Mouse (Mus musculus): ENCODE measurements around the gene Nek6. TPM values are rescaled to one million over a fixed set of nuclear protein-coding genes. Genes with fewer than 3 reads are reported as not detected.

The Nek6 gene
- polyA plus RNA-seq, 1 experiment from 2014 or later = 67.5 TPM

DNA sequence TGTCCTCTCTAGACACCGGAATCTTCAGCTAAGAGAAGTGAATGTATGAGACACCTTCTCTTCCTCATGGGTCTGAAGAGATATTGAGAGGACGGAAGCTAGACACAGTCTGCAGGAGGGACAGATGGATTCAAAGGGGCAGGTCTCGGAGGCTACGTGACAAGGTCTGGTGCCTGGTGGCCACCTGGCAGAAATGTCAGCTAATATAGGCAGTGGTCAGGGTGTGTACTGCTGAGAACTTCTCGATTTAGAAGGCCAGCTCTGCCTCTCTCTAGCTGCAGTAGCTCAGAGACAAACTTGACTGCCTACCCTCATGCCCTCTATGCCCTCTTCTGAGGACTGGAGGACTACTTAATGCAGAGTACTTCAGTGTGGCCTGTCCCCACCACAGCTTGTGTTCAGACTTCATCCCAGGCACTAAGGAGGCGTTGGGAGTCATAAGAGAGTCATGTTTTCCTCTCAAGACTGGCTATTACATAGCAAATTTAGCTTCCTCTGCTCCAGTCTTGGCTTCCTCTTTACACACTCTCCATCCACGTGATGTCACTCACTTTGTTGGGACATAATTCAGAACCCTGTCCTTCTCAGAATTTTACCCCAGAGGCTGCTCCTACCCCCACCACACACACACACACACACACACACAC lies 28.3 kb upstream of the Nek6 start:
- H3K27me3 ChIP-seq = no peaks in the 10 kb centered on the region
- no peak for ATAC-seq (ENCODE audit: low FRiP score, low read depth)
- H3K36me3 ChIP-seq = no peaks in the 10 kb centered on the region
- no peak overlapping the region for H3K4me2 ChIP-seq
- H3K4me3 ChIP-seq = no peak overlapping the region
- H3K4me1 ChIP-seq (replicated peaks) = no peaks in the 10 kb centered on the region
- no peaks in the 10 kb centered on the region for H3K9me3 ChIP-seq
- H3K27ac ChIP-seq (replicated peaks) = no peak overlapping the region
- 95% methylated on average over 7 of the region's 7 CpGs for WGBS
- no peak overlapping the region for H3K9ac ChIP-seq

DNA sequence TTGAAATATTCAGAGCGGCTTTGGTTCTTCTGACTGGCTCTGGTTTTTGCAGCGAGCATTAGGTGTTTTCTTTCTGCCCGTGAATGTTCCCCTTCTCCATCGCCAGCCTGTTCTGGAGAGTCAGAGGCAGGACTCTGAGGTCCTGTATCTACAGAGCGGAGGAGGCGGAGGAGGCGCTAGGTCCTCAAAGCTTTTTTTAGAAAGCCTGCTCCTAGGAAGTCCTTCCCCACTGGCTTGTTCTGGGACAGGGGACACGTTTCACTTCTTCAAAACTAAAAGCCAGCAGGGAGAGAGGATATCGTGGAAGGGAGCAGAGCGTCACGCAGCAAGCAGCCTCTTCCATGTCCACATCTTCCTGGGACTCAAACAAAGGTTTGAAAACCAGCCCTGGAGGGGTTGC lies 26.9 kb upstream of the Nek6 start:
- no peaks in the 10 kb centered on the region for H3K9me3 ChIP-seq
- H3K9ac ChIP-seq = no peak overlapping the region
- ATAC-seq (ENCODE audit: low FRiP score, low read depth) = no peak
- 84% methylated on average over 11 of the region's 11 CpGs for WGBS
- no peak overlapping the region for H3K4me3 ChIP-seq
- H3K27me3 ChIP-seq = no peaks in the 10 kb centered on the region
- no peak overlapping the region for H3K27ac ChIP-seq (replicated peaks)
- H3K4me2 ChIP-seq = no peak overlapping the region
- no peaks in the 10 kb centered on the region for H3K4me1 ChIP-seq (replicated peaks)
- H3K36me3 ChIP-seq = no peaks in the 10 kb centered on the region

- 91% methylated on average over 3 of the region's 3 CpGs for WGBS
- H3K4me2 ChIP-seq = no peak overlapping the region
- H3K4me1 ChIP-seq (replicated peaks) = no peaks in the 10 kb centered on the region
- no peaks in the 10 kb centered on the region for H3K27me3 ChIP-seq
- H3K27ac ChIP-seq (replicated peaks) = no peak overlapping the region
- H3K9me3 ChIP-seq = no peaks in the 10 kb centered on the region
- H3K9ac ChIP-seq = no peak overlapping the region
- no peak overlapping the region for H3K4me3 ChIP-seq
- no peaks in the 10 kb centered on the region for H3K36me3 ChIP-seq
- ATAC-seq (ENCODE audit: low FRiP score, low read depth) = no peak
Observed at GRCm38 (mm10) chr2:38485409-38485808, 26.0 kb upstream of the Nek6 start.

GRCm38 (mm10) chr2:38485957-38486931 lies 25.2 kb upstream of the Nek6 start:
- no peak overlapping the region for H3K27ac ChIP-seq (replicated peaks)
- no peaks in the 10 kb centered on the region for H3K9me3 ChIP-seq
- no peak overlapping the region for H3K4me3 ChIP-seq
- no peaks in the 10 kb centered on the region for H3K4me1 ChIP-seq (replicated peaks)
- no peaks in the 10 kb centered on the region for H3K27me3 ChIP-seq
- H3K9ac ChIP-seq = no peak overlapping the region
- WGBS = 65% methylated on average over 6 of the region's 6 CpGs
- H3K36me3 ChIP-seq = no peaks in the 10 kb centered on the region
- no peak overlapping the region for H3K4me2 ChIP-seq
- no peak for ATAC-seq (ENCODE audit: low FRiP score, low read depth)

GRCm38 (mm10) chr2:38497594-38497993 lies 13.8 kb upstream of the Nek6 start:
- Histone ChIP-seq H3K9ac (no peak overlapping the region), H3K9me3 (no peaks in the 10 kb centered on the region), H3K4me3 (no peak overlapping the region), H3K4me2 (no peak overlapping the region), H3K27me3 (no peaks in the 10 kb centered on the region), H3K27ac (replicated peaks) (no peak overlapping the region), H3K36me3 (no peaks in the 10 kb centered on the region), H3K4me1 (replicated peaks) (no peaks in the 10 kb centered on the region)
- ATAC-seq (ENCODE audit: low FRiP score, low read depth) = no peak

DNA sequence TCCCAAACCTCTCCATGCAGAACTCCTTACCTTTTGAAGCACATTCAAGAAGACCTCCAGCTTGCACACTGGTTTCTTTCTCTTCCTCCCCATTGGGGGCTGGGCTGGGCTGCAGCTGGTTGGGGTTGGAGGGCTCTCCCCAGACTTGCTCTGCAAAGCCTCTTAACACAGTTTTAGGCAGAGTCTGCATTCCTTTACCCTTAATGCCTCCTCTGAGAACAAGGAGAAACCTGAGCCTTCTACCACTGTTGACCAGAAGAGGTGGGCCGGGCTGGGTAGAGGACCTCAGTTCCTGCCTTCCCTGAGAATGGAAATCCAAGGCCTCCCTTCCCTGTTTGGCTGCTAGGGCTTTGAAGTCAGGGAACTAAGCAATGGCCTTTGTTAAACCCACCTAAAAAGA lies 9.8 kb upstream of the Nek6 start:
- Histone ChIP-seq H3K9me3 (no peaks in the 10 kb centered on the region), H3K4me2 (no peak overlapping the region), H3K4me3 (no peak overlapping the region), H3K27ac (replicated peaks) (no peak overlapping the region), H3K27me3 (no peaks in the 10 kb centered on the region), H3K9ac (no peak overlapping the region), H3K36me3 (no peaks in the 10 kb centered on the region), H3K4me1 (replicated peaks) (no peaks in the 10 kb centered on the region)
- ATAC-seq (ENCODE audit: low FRiP score, low read depth) = no peak
- 69% methylated on average over 1 of the region's 1 CpGs for WGBS

DNA sequence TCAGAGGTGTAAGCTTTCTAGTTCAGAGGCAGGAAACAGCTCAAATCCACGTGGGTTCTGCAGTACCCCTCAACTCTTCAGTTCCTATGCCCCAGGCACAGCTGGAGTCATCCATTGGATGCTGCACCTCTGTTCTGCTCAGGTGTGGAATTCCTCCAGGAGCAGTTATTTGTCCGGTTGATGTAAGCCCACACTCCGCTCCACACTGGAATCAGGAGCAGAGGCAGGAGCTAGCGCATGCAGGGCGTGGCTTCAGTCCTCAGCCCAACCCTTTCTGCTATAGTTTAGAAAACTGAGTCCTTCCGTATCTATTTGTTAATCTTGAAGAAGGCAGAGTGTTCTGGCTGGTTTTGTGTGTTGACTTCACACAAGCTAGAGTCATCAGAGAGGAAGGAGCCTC lies 9.3 kb upstream of the Nek6 start:
- H3K4me1 ChIP-seq (replicated peaks) = no peaks in the 10 kb centered on the region
- H3K9ac ChIP-seq = no peak overlapping the region
- no peak overlapping the region for H3K4me3 ChIP-seq
- no peak for ATAC-seq (ENCODE audit: low FRiP score, low read depth)
- no peak overlapping the region for H3K27ac ChIP-seq (replicated peaks)
- H3K36me3 ChIP-seq = no peaks in the 10 kb centered on the region
- WGBS = 80% methylated on average over 6 of the region's 6 CpGs
- H3K4me2 ChIP-seq = no peak overlapping the region
- H3K9me3 ChIP-seq = no peaks in the 10 kb centered on the region
- H3K27me3 ChIP-seq = no peaks in the 10 kb centered on the region

GRCm38 (mm10) chr2:38502747-38503146 lies 8.7 kb upstream of the Nek6 start:
- 89% methylated on average over 3 of the region's 3 CpGs for WGBS
- H3K4me3 ChIP-seq = no peak overlapping the region
- H3K4me2 ChIP-seq = no peak overlapping the region
- ATAC-seq (ENCODE audit: low FRiP score, low read depth) = no peak
- H3K27me3 ChIP-seq = no peaks in the 10 kb centered on the region
- no peaks in the 10 kb centered on the region for H3K9me3 ChIP-seq
- H3K27ac ChIP-seq (replicated peaks) = no peak overlapping the region
- H3K36me3 ChIP-seq = no peaks in the 10 kb centered on the region
- no peak overlapping the region for H3K9ac ChIP-seq
- H3K4me1 ChIP-seq (replicated peaks) = no peaks in the 10 kb centered on the region

DNA sequence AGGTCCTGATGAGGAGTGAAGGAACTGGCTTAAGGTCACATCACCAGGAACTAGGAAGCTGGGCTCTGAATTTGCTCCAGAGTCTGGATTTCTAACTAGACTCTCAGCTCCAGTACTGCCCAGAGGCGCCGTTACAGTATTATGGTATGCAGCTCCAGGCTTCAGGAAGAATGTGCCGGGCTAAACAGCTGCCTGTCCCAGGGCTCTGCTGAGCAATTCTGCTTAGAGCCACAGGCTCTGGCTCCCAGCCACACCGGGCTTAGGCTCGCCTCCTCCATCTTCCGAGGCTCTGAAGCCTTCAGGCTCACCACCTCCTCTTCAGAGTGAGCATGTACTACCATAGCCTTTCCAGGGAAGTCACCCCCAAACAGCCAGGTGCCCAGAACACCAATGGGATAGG lies 7.1 kb upstream of the Nek6 start:
- 51% methylated on average over 6 of the region's 6 CpGs for WGBS
- Histone ChIP-seq H3K4me1 (replicated peaks) (no peaks in the 10 kb centered on the region), H3K36me3 (no peaks in the 10 kb centered on the region), H3K4me2 (no peak overlapping the region), H3K27me3 (no peaks in the 10 kb centered on the region), H3K9ac (no peak overlapping the region), H3K27ac (replicated peaks) (no peak overlapping the region), H3K4me3 (no peak overlapping the region), H3K9me3 (no peaks in the 10 kb centered on the region)
- no peak for ATAC-seq (ENCODE audit: low FRiP score, low read depth)

DNA sequence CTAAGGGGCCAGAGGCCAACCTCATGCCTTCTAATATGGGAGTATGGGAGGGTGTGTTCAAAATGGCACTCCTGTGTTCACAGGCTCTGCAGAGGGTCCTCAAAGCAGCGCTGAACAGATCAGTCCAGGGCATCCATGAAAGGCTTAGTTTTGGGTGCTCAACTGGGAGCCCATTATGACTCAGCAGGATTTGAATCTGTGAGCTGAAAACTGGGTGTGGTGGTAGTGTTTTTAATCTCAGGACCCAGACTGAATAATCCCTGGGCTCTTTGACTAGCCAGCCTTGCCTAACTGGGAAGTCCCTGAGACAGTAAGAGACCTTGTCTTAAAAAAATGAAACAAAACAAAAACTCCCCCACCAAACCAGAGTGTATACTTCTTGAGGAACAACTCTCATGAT lies 4.3 kb upstream of the Nek6 start:
- Histone ChIP-seq H3K4me1 (replicated peaks) (peaks cover 12% of the 10 kb centered on the region), H3K4me2 (no peak overlapping the region), H3K9ac (no peak overlapping the region), H3K27me3 (no peaks in the 10 kb centered on the region), H3K9me3 (no peaks in the 10 kb centered on the region), H3K4me3 (no peak overlapping the region), H3K27ac (replicated peaks) (no peak overlapping the region), H3K36me3 (no peaks in the 10 kb centered on the region)
- no peak for ATAC-seq (ENCODE audit: low FRiP score, low read depth)
- 90% methylated on average over 1 of the region's 1 CpGs for WGBS

DNA sequence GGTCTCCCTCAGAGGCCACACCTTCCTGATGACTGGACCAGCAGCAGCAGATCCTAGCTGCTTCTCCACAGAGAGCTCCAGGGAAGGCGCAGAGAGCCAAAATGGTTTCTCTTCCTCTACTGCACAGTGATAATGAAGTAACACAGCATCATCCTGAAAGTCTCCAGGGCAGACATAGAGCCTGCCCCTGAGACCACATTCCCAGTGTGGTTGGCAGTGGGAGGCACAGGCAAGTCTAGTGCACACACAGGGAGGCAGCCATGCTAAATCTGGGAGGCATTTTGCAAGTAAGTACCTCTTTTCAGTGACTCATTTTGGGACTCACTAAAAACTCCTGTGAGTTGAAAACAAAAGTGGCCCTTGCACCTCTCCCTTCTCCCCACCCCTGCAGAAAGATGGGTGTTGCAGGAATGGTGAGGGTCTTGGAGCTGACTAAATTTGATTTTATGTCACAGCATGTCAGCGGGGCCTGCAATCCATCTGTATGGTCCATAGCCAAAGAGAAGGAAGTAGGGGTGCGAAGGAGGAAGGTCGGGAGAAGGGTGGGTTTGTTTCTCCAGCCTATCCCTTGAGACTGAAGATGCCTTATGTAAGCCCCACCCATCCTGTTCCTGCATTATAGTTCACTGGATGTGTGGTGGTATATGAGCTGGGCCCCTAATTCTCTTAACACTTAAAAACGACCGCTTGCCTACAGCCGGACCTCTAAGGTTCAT lies 2.3 kb upstream of the Nek6 start:
- Histone ChIP-seq H3K4me3 (no peak overlapping the region), H3K27me3 (no peaks in the 10 kb centered on the region), H3K4me1 (replicated peaks) (peaks cover 24% of the 10 kb centered on the region), H3K9me3 (no peaks in the 10 kb centered on the region), H3K9ac (no peak overlapping the region), H3K36me3 (no peaks in the 10 kb centered on the region), H3K4me2 (no peak overlapping the region), H3K27ac (replicated peaks) (0 out of 2 replicates have a peak overlapping the region, but pooled peaks have one; percentile 26)
- WGBS = 87% methylated on average over 7 of the region's 7 CpGs
- ATAC-seq (ENCODE audit: low FRiP score, low read depth) = no peak

GRCm38 (mm10) chr2:38510120-38510519 lies 1.3 kb upstream of the Nek6 start:
- WGBS = 76% methylated on average over 1 of the region's 1 CpGs
- no peaks in the 10 kb centered on the region for H3K9me3 ChIP-seq
- no peak overlapping the region for H3K4me2 ChIP-seq
- H3K9ac ChIP-seq = no peak overlapping the region
- H3K36me3 ChIP-seq = no peaks in the 10 kb centered on the region
- ATAC-seq (ENCODE audit: low FRiP score, low read depth) = peak; percentile 47
- H3K4me3 ChIP-seq = no peak overlapping the region
- peaks cover 31% of the 10 kb centered on the region for H3K4me1 ChIP-seq (replicated peaks)
- peak overlapping the region; percentile 26; the same call in 1 of the 2 replicates for H3K27ac ChIP-seq (replicated peaks)
- no peaks in the 10 kb centered on the region for H3K27me3 ChIP-seq

All from hindbrain, embryonic 15.5 days (tissue).